Mouse (Mus musculus): ENCODE measurements at regions not wholly inside any gene's neighbourhood (a gene's known extent, or its start where the extent isn't known, plus 50 kb on each side); places are given as distances from the start of the nearest gene placed in this dataset.

GRCm38 (mm10) chr4:4403812-4404211 lies 326.5 kb upstream of the Sdr16c6 start:
- H3K4me3 ChIP-seq (ENCODE audit: insufficient read depth, low read length): no peak overlapping the region
- TF ChIP-seq POLR2A (IDR thresholded peaks at IDR 0.05; ENCODE audit: low read depth, low read length) (no peak), CTCF (IDR thresholded peaks at IDR 0.05; ENCODE audit: borderline replicate concordance, insufficient read depth, low read length) (no peak)
- no peaks in the 10 kb centered on the region for H3K4me1 ChIP-seq (ENCODE audit: control insufficient read depth, insufficient read depth, low read length)
- H3K27ac ChIP-seq (ENCODE audit: insufficient read depth, low read length): no peak overlapping the region

GRCm38 (mm10) chr4:4397410-4397809 lies 320.1 kb upstream of the Sdr16c6 start:
- H3K4me1 ChIP-seq (ENCODE audit: control insufficient read depth, insufficient read depth, low read length): no peaks in the 10 kb centered on the region
- no peak overlapping the region for H3K27ac ChIP-seq (ENCODE audit: insufficient read depth, low read length)
- no peak overlapping the region for H3K4me3 ChIP-seq (ENCODE audit: insufficient read depth, low read length)
- no peak for TF ChIP-seq CTCF (IDR thresholded peaks at IDR 0.05; ENCODE audit: borderline replicate concordance, insufficient read depth, low read length)
- TF ChIP-seq POLR2A (IDR thresholded peaks at IDR 0.05; ENCODE audit: low read depth, low read length): no peak

DNA sequence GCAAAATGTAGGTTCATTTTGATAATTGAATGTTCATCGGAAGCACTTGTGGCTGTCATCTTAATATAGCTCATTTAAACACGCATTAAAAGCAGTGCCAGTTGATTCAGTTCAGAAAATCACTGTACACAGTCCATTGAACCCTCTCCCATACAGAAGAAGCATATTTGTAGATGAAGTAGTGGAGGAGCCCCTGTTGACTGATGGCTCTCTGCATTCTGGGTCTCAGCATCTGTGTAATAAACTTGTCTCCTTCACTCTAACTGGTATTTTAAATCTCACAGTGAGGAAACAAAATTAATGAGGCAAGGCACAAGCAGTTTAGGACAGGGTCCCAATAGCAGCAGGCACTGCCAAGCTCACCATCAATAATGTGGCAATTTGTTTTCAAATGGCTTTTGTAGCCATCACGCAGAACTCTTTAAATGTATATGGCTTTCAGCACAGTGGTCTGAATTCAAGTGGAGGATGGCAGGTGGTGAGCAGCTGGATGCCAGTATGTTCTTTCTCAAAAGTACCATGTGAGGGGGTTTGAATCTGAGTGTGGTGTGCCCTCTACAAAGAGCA lies 302.8 kb upstream of the Sdr16c6 start:
- no peak overlapping the region for H3K4me3 ChIP-seq (ENCODE audit: insufficient read depth, low read length)
- no peaks in the 10 kb centered on the region for H3K4me1 ChIP-seq (ENCODE audit: control insufficient read depth, insufficient read depth, low read length)
- no peak overlapping the region for H3K27ac ChIP-seq (ENCODE audit: insufficient read depth, low read length)
- TF ChIP-seq POLR2A (IDR thresholded peaks at IDR 0.05; ENCODE audit: low read depth, low read length) (no peak), CTCF (IDR thresholded peaks at IDR 0.05; ENCODE audit: borderline replicate concordance, insufficient read depth, low read length) (no peak)

- Histone ChIP-seq H3K4me1 (ENCODE audit: control insufficient read depth, insufficient read depth, low read length) (no peaks in the 10 kb centered on the region), H3K4me3 (ENCODE audit: insufficient read depth, low read length) (no peak overlapping the region), H3K27ac (ENCODE audit: insufficient read depth, low read length) (no peak overlapping the region)
- TF ChIP-seq POLR2A (IDR thresholded peaks at IDR 0.05; ENCODE audit: low read depth, low read length): no peak
- no peak for TF ChIP-seq CTCF (IDR thresholded peaks at IDR 0.05; ENCODE audit: borderline replicate concordance, insufficient read depth, low read length)
Measured at GRCm38 (mm10) chr4:4335216-4335615, 257.9 kb upstream of the Sdr16c6 start.

DNA sequence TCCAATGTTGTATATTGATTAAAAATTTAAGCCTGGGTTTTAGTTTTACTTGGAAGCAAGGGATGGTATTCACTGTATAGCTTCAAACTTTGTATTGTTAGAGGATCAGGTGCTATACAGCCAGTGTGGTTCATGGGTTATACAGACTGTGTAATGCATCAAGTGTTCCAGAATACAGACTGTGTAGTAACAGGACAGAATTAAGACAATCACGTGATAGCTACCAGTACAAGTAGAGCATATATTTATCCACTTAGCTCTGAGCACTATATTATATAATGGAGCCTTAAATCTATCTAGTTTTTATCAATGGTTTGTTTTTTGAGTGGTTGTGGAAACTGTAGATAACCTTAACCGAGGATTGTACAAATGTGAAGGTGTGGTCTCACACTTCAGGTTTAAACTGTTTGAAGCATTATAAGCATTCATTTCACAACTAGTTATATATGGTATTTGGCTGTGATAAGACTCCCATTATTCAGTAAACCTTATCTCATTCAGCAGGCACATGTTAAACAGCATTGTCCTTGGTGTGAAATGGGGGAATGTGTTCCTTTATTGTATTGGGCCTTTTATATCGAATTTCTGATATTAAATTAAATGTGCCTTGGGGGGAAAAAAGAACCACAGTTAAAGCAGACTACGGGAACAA lies 256.3 kb upstream of the Sdr16c6 start:
- no peak overlapping the region for H3K27ac ChIP-seq (ENCODE audit: insufficient read depth, low read length)
- H3K4me3 ChIP-seq (ENCODE audit: insufficient read depth, low read length): no peak overlapping the region
- TF ChIP-seq CTCF (IDR thresholded peaks at IDR 0.05; ENCODE audit: borderline replicate concordance, insufficient read depth, low read length) (no peak), POLR2A (IDR thresholded peaks at IDR 0.05; ENCODE audit: low read depth, low read length) (no peak)
- no peaks in the 10 kb centered on the region for H3K4me1 ChIP-seq (ENCODE audit: control insufficient read depth, insufficient read depth, low read length)

- TF ChIP-seq CTCF (IDR thresholded peaks at IDR 0.05; ENCODE audit: borderline replicate concordance, insufficient read depth, low read length) (no peak), POLR2A (IDR thresholded peaks at IDR 0.05; ENCODE audit: low read depth, low read length) (no peak)
- no peaks in the 10 kb centered on the region for H3K4me1 ChIP-seq (ENCODE audit: control insufficient read depth, insufficient read depth, low read length)
- no peak overlapping the region for H3K27ac ChIP-seq (ENCODE audit: insufficient read depth, low read length)
- no peak overlapping the region for H3K4me3 ChIP-seq (ENCODE audit: insufficient read depth, low read length)
Measured at GRCm38 (mm10) chr4:4331105-4331504, 253.8 kb upstream of the Sdr16c6 start.

DNA sequence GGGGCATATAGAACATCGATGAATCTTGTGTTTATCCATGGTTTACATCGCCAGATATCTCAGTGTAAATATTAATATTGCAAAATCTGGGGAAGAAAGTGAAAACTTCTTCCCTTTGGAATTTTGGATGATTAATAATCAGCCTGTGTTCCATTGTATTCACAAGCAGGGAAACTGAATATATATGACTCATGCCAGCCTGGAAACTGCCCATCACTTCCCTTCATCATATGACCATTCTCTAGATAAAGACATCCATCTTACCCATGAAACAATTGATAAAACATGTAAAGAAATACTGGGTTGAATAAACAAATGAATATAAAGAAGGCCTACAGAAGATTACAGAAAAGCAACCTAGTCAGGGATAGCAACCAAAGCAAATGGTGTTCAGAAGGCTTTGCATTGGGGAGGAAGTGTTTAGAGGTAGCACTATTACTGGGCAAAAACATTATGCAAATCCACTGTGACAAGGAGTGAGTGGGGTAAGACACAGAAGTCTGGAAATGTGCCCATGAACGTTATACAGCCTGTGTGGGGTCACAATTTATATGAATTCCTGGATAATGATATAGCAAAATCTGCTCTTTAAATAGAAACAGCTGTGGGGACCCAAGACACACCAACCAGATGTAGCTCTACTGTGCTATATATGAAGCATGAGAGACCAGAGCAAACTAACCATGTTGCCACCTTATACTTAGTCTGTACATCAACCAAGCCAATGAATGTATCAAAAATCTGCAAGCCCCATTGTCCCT lies 238.5 kb upstream of the Sdr16c6 start:
- 0 out of 2 replicates have a peak, but pooled peaks cover 2% of the 10 kb centered on the region for H3K4me1 ChIP-seq (ENCODE audit: control insufficient read depth, insufficient read depth, low read length)

GRCm38 (mm10) chr4:4311496-4311895 lies 234.2 kb upstream of the Sdr16c6 start:
- Histone ChIP-seq H3K4me3 (ENCODE audit: insufficient read depth, low read length) (no peak overlapping the region), H3K4me1 (ENCODE audit: control insufficient read depth, insufficient read depth, low read length) (0 out of 2 replicates have a peak, but pooled peaks cover 2% of the 10 kb centered on the region), H3K27ac (ENCODE audit: insufficient read depth, low read length) (no peak overlapping the region)
- TF ChIP-seq CTCF (IDR thresholded peaks at IDR 0.05; ENCODE audit: borderline replicate concordance, insufficient read depth, low read length): no peak
- TF ChIP-seq POLR2A (IDR thresholded peaks at IDR 0.05; ENCODE audit: low read depth, low read length): no peak

More for the DNA sequence above, 238.5 kb upstream of the Sdr16c6 start:
- TF ChIP-seq CTCF (IDR thresholded peaks at IDR 0.05; ENCODE audit: borderline replicate concordance, insufficient read depth, low read length) (no peak), POLR2A (IDR thresholded peaks at IDR 0.05; ENCODE audit: low read depth, low read length) (no peak)
- Histone ChIP-seq H3K27ac (ENCODE audit: insufficient read depth, low read length) (no peak overlapping the region; the same call in 1 of the 2 replicates), H3K4me3 (ENCODE audit: insufficient read depth, low read length) (no peak overlapping the region)

DNA sequence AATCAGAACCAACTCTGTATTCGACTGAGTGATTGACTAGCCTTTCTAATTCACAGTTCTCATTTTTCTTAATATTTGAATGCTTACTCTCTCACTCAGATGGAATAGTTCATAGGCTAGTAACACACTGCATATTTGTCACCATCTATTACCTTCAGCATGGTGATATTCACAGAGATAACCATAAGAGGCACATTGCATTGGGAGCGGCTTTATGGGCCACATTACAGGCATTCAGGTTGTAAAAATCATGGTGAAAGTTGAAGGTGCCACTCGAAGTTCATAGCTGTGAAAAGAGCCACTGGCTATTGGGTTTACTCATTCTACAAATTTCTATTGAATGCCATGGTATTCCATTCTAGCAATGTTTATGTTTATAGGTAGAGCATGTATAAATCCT lies 229.6 kb upstream of the Sdr16c6 start:
- Histone ChIP-seq H3K4me1 (ENCODE audit: control insufficient read depth, insufficient read depth, low read length) (no peaks in the 10 kb centered on the region), H3K27ac (ENCODE audit: insufficient read depth, low read length) (no peak overlapping the region), H3K4me3 (ENCODE audit: insufficient read depth, low read length) (no peak overlapping the region)
- TF ChIP-seq POLR2A (IDR thresholded peaks at IDR 0.05; ENCODE audit: low read depth, low read length) (no peak), CTCF (IDR thresholded peaks at IDR 0.05; ENCODE audit: borderline replicate concordance, insufficient read depth, low read length) (no peak)

DNA sequence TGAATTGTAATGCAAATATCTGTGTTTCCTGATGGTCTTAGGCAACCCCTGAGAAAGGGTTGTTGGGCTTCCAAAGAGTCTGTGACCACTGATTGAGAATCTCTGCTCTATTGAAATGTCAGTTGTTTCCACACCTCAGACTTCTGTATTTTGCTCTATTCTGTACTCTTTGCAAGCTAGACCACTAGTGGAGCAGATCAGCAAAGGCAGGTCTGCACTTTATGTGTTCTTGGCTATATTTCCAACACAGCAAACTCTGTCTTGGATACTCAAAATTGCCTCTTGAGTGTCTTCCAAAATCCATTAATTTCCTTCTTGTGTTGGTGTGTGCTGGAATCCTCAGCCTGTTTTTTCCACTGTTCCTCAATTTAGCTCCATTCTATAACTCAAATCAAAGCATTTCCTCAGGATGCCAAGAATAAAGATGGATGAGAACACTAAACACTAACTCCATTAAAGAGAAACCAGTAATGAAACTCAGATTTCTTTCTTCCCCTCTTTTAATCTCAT lies 228.5 kb upstream of the Sdr16c6 start:
- TF ChIP-seq POLR2A (IDR thresholded peaks at IDR 0.05; ENCODE audit: low read depth, low read length) (no peak), CTCF (IDR thresholded peaks at IDR 0.05; ENCODE audit: borderline replicate concordance, insufficient read depth, low read length) (no peak)
- Histone ChIP-seq H3K4me3 (ENCODE audit: insufficient read depth, low read length) (no peak overlapping the region), H3K4me1 (ENCODE audit: control insufficient read depth, insufficient read depth, low read length) (no peaks in the 10 kb centered on the region), H3K27ac (ENCODE audit: insufficient read depth, low read length) (no peak overlapping the region)

Data from embryonic fibroblast, embryonic 13.5 days (primary cell).